Mouse (Mus musculus) lung, adult 2 months (tissue): ENCODE data around the gene Zfp628.

Experiments used
- CTCF ChIP-seq: fragments of 200-500 bp; IDR thresholded peaks from 2 replicates; pipeline ENCODE4 v1.5.1; 2011; ENCODE audit warnings: mild to moderate bottlenecking, low read length, control low read depth; ENCODE audit not compliant: insufficient read depth
- POLR2A ChIP-seq: fragments of 200-500 bp; IDR thresholded peaks from 2 replicates; pipeline ENCODE4 v1.6.1; 2011; ENCODE audit warnings: low read depth, mild to moderate bottlenecking, control low read depth, low read length, borderline replicate concordance; ENCODE audit errors: extremely low read depth

- TF ChIP-seq CTCF (no peak), POLR2A (no peak)
Observed at GRCm38 (mm10) chr7:4917494-4917893, 2.5 kb downstream of the Zfp628 start.
